Mouse (Mus musculus) fibroblast of lung, adult 2 months (primary cell): Measurements from ENCODE around the gene Snx27.

Source experiments
- DNase-seq: peaks from one replicate; pipeline ENCODE4 v3.0.0-alpha.2; 2011; ENCODE audit warnings: low read depth

Gene Snx27

DNA sequence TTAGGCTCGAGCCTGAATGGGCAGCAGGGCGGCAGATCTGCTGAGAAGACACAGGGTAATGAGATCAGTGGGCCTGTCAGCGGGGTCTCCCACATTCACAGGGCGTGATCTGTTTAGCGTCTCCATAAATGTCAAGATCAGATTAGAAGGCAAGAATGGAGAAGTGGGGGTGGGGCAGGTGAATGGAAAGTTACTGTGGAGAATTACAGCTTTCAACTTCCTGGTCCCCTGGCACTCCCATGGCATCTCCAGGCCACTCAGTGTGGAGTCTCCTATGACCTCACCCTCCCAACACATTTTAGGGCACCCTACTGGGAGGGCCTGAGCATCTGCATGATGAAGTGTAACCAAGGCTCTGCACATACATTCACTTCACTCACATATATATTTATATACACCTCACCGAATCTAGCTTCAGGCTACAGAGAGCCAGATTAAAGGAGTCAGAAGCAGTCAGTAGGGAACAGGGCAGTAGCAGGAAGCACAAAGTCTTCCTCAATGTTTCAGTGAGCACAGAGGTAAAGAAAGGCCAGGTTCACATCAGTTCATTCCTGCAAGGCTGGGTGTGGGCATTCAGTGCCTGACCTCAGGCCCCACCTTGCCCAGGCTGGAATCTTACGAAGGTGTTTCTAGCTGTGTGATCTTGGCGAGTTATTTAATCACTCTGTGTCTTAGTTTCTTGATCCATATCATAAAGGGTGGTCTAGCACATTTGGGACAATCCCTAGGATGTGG lies 106.0 kb downstream of the Snx27 start:
- DNase-seq, result no peak

GRCm38 (mm10) chr3:94473567-94474232 lies 108.8 kb downstream of the Snx27 start:
- DNase-seq, result no peak

DNA sequence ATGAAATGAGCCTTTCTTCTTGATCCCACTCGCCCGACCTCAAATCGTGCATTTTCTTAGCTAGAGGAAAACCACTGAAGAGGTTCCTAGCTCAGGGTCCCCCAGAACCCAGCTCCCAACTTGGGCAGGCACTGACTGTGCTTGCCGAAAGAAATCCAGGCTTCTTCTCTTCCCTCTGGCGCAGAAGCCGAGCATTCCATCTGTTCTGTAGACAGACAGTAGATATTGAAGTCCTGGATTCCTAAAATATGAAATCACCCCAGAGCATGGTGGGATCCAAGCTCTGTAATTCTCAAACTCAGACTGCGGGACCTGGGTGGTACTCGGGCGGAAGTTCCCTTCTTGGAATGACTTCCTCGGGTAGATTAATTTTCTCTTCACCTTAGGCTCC lies 109.4 kb downstream of the Snx27 start:
- DNase-seq, result no peak

GRCm38 (mm10) chr3:94472447-94473114 lies 109.9 kb downstream of the Snx27 start:
- no peak for DNase-seq

GRCm38 (mm10) chr3:94468931-94469330 lies 113.6 kb downstream of the Snx27 start:
- no peak for DNase-seq

DNA sequence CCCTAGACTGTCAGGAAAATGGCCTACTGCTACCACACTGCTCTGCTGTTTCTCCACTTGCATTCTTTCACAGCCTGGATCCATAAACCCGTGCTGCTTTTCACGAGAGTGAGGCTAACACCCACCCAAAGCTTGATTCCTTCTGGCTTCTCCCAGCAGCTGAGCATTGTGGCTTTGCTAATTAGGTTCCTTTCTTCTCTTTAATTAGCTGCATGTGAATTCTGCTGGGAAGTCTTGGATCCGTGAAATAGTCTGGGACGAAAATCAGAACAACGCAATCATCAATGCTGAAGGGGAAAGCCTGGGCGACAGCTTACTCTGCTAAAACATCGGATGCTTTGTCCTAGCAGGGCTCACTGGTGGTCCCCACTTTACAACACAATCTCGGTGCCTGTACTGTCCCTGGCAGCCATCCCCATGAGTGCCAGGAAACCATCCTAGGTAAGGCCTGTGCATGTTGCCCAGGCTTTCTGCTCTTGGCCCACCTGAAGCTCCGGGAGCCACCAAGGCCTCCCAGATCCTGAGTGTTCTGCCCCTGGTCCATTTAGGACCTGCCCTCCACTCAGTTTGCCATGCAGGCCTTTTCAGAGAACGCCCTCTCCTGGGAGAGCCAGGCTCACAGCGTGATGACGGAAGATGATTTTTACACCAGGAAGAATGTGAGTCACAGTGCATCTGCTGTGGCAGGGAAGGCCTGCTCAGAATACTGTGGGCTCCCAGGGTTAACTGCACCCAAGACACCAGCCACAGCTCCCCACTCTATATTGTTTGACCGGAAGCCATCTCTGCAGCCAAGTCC lies 116.7 kb downstream of the Snx27 start:
- no peak for DNase-seq

- DNase-seq, result no peak
Observed at GRCm38 (mm10) chr3:94463926-94464578, 118.5 kb downstream of the Snx27 start.

DNA sequence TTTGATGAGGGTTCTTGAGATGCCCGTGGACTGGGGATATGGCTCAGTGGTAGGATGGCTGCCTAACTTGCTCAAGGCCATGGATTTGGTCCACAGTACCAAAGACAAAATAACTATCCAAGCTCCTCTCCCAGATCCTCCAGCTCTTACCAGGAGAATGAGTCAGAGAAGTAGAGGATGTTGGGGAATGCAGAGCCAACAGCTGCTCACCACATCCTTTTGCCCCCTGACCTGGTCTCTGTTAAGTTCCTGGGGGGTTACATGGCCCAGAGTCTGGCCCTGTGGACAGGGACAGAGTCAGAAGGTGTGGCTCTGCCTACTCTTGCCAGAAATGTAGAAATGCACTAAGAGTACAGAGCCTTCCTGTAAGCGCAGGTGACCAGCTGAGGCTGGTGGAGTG lies 122.7 kb downstream of the Snx27 start:
- peak; percentile 13 for DNase-seq

DNA sequence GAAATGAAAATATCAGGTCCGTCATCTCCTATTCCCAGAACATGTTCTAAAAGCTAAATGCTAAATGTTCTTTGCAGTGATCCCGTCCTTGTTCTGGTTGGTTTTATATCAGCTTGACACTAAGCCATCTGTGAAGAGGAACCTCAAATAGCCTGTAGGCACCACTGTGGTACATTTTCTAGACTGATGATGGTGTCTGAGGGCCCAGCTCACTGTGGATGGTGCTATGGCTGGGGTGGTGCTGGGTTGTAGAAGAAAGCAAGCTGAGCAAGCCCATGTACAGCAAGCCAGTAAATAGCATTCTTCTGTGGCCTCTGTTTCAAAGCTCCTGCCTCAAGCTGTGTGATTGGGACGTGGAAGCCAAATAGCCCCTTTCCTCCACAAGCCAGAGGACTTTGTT lies 125.5 kb downstream of the Snx27 start:
- DNase-seq, result no peak

DNA sequence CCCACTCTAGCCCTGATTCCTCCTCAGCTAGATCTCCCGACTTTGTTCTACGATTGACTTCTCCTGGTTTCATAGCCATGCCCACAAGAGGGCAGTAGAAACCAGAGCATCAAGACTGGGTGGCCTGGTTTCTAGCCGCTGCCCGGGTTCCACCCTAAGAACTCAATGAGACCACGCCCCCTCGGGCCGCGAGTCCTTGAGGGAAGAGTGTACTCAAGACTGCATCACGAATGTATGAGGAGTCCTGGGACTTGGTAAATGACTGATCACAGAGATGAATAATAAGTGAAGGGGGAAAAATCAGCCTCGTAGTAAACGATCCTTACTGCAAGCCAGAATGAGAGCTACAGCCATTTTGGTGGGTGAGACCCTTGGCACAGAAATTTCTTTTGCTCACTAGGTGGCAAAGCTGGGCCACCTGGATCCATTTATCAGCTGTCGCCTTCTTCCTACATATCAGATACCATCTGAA lies 126.0 kb downstream of the Snx27 start:
- DNase-seq, result peak; percentile 65

- no peak for DNase-seq
Observed at GRCm38 (mm10) chr3:94449377-94449776, 133.1 kb downstream of the Snx27 start.
